Mouse (Mus musculus) liver, embryonic 14.5 days (tissue): Measurements from ENCODE around the gene BC035947.

ENCODE experiments used
- CTCF ChIP-seq: IDR thresholded peaks from 2 replicates; pipeline ENCODE4 v1.5.1; 2016; ENCODE audit warnings: antibody characterized with exemption, low read depth, control low read depth
- EP300 ChIP-seq: IDR thresholded peaks from 2 replicates; pipeline ENCODE4 v1.6.1; 2016; ENCODE audit warnings: antibody characterized with exemption, low read depth

- no peak for TF ChIP-seq EP300
- no peak for TF ChIP-seq CTCF
These were observed 27.6 kb downstream of the BC035947 start for GRCm38 (mm10) chr1:78484361-78484760.
